Mouse (Mus musculus): ENCODE measurements around the gene Nfatc2ip. TPM values are rescaled to one million over a fixed set of nuclear protein-coding genes. Genes with fewer than 3 reads are reported as not detected.
"Not testable (repeated sequence)": the region's sequence is repeated elsewhere in the genome, so short reads cannot be mapped to it uniquely, and the experiment has no call there.

The Nfatc2ip gene
- polyA plus RNA-seq, 1 experiment from 2014 or later, result 4.0 TPM

- H3K4me3 ChIP-seq (replicated peaks; ENCODE audit: low read length), result no peak overlapping the region
- no peak overlapping the region for H3K27ac ChIP-seq
- H3K36me3 ChIP-seq (replicated peaks; ENCODE audit: control insufficient read depth, insufficient read depth), result no peaks in the 10 kb centered on the region
- H3K4me2 ChIP-seq (replicated peaks), result no peak overlapping the region
- no peak for DNase-seq (ENCODE audit: low spot score)
- 16% methylated on average over 8 of the region's 8 CpGs for WGBS
- H3K27me3 ChIP-seq (ENCODE audit: control insufficient read depth, insufficient read depth, low read length), result no peaks in the 10 kb centered on the region
- H3K9me3 ChIP-seq (ENCODE audit: control insufficient read depth, low read length), result no peaks in the 10 kb centered on the region
- ATAC-seq (ENCODE audit: low FRiP score), result no peak
- no peaks in the 10 kb centered on the region for H3K4me1 ChIP-seq (replicated peaks; ENCODE audit: control insufficient read depth, insufficient read depth, low read length)
- H3K9ac ChIP-seq, result no peak overlapping the region
Observed at GRCm38 (mm10) chr7:126417045-126417444, 20.5 kb upstream of the Nfatc2ip start.

- Histone ChIP-seq H3K4me3 (replicated peaks; ENCODE audit: low read length) (no peak overlapping the region), H3K36me3 (replicated peaks; ENCODE audit: control insufficient read depth, insufficient read depth) (no peaks in the 10 kb centered on the region), H3K4me1 (replicated peaks; ENCODE audit: control insufficient read depth, insufficient read depth, low read length) (no peaks in the 10 kb centered on the region), H3K4me2 (replicated peaks) (no peak overlapping the region), H3K9ac (no peak overlapping the region), H3K9me3 (ENCODE audit: control insufficient read depth, low read length) (no peaks in the 10 kb centered on the region), H3K27ac (no peak overlapping the region), H3K27me3 (ENCODE audit: control insufficient read depth, insufficient read depth, low read length) (no peaks in the 10 kb centered on the region)
- ATAC-seq (ENCODE audit: low FRiP score) (no peak), DNase-seq (ENCODE audit: low spot score) (no peak)
- 60% methylated on average over 2 of the region's 2 CpGs for WGBS
Observed at GRCm38 (mm10) chr7:126416615-126417014, 20.1 kb upstream of the Nfatc2ip start.

GRCm38 (mm10) chr7:126414725-126415124 is 18.2 kb upstream of the Nfatc2ip start, which contains the start of gene Cd19:
Gene Cd19 (minus strand): TSS chr7:126414889.
- no peak for DNase-seq (ENCODE audit: low spot score)
- no peak within 1 kb of the TSS for H3K27ac ChIP-seq
- no peaks in the 10 kb centered on the region for H3K4me1 ChIP-seq (replicated peaks; ENCODE audit: control insufficient read depth, insufficient read depth, low read length)
- H3K27me3 ChIP-seq (ENCODE audit: control insufficient read depth, insufficient read depth, low read length), result no peaks in the 10 kb centered on the region
- WGBS, result 90% methylated on average over 6 of the region's 6 CpGs
- H3K9ac ChIP-seq, result no peak within 1 kb of the TSS
- ATAC-seq (ENCODE audit: low FRiP score), result no peak
- no peaks in the 10 kb centered on the region for H3K36me3 ChIP-seq (replicated peaks; ENCODE audit: control insufficient read depth, insufficient read depth)
- H3K9me3 ChIP-seq (ENCODE audit: control insufficient read depth, low read length), result no peaks in the 10 kb centered on the region
- no peak within 1 kb of the TSS for H3K4me2 ChIP-seq (replicated peaks)
- no peak within 1 kb of the TSS for H3K4me3 ChIP-seq (replicated peaks; ENCODE audit: low read length)

GRCm38 (mm10) chr7:126411061-126411460 is 14.5 kb upstream of the Nfatc2ip start:
- WGBS, result 98% methylated on average over 4 of the region's 4 CpGs
- no peaks in the 10 kb centered on the region for H3K27me3 ChIP-seq (ENCODE audit: control insufficient read depth, insufficient read depth, low read length)
- H3K9ac ChIP-seq, result no peak overlapping the region
- no peak overlapping the region for H3K4me2 ChIP-seq (replicated peaks)
- no peak overlapping the region for H3K27ac ChIP-seq
- ATAC-seq (ENCODE audit: low FRiP score) (no peak), DNase-seq (ENCODE audit: low spot score) (no peak)
- H3K4me3 ChIP-seq (replicated peaks; ENCODE audit: low read length), result no peak overlapping the region
- no peaks in the 10 kb centered on the region for H3K9me3 ChIP-seq (ENCODE audit: control insufficient read depth, low read length)
- no peaks in the 10 kb centered on the region for H3K36me3 ChIP-seq (replicated peaks; ENCODE audit: control insufficient read depth, insufficient read depth)
- no peaks in the 10 kb centered on the region for H3K4me1 ChIP-seq (replicated peaks; ENCODE audit: control insufficient read depth, insufficient read depth, low read length)

GRCm38 (mm10) chr7:126408686-126409085 is 12.1 kb upstream of the Nfatc2ip start:
- H3K27ac ChIP-seq, result no peak overlapping the region
- H3K9me3 ChIP-seq (ENCODE audit: control insufficient read depth, low read length), result no peaks in the 10 kb centered on the region
- no peak for ATAC-seq (ENCODE audit: low FRiP score)
- H3K27me3 ChIP-seq (ENCODE audit: control insufficient read depth, insufficient read depth, low read length), result no peaks in the 10 kb centered on the region
- DNase-seq (ENCODE audit: low spot score), result no peak
- no peak overlapping the region for H3K4me3 ChIP-seq (replicated peaks; ENCODE audit: low read length)
- H3K9ac ChIP-seq, result no peak overlapping the region
- H3K4me2 ChIP-seq (replicated peaks), result no peak overlapping the region
- WGBS, result 87% methylated on average over 2 of the region's 2 CpGs
- H3K4me1 ChIP-seq (replicated peaks; ENCODE audit: control insufficient read depth, insufficient read depth, low read length), result no peaks in the 10 kb centered on the region
- no peaks in the 10 kb centered on the region for H3K36me3 ChIP-seq (replicated peaks; ENCODE audit: control insufficient read depth, insufficient read depth)

GRCm38 (mm10) chr7:126402518-126402917 is 6.0 kb upstream of the Nfatc2ip start:
- H3K9me3 ChIP-seq (ENCODE audit: control insufficient read depth, low read length); H3K9ac ChIP-seq; H3K4me3 ChIP-seq (replicated peaks; ENCODE audit: low read length); H3K36me3 ChIP-seq (replicated peaks; ENCODE audit: control insufficient read depth, insufficient read depth); H3K27me3 ChIP-seq (ENCODE audit: control insufficient read depth, insufficient read depth, low read length); ATAC-seq (ENCODE audit: low FRiP score); H3K4me2 ChIP-seq (replicated peaks); H3K4me1 ChIP-seq (replicated peaks; ENCODE audit: control insufficient read depth, insufficient read depth, low read length); DNase-seq (ENCODE audit: low spot score); H3K27ac ChIP-seq: not testable (repeated sequence)
- WGBS, result 75% methylated on average over 7 of the region's 8 CpGs

GRCm38 (mm10) chr7:126399548-126399947 is 3.0 kb upstream of the Nfatc2ip start:
- WGBS, result 8% methylated on average over 5 of the region's 5 CpGs
- Histone ChIP-seq H3K4me1 (replicated peaks; ENCODE audit: control insufficient read depth, insufficient read depth, low read length) (peaks cover 7% of the 10 kb centered on the region; the same call in 1 of the 2 replicates), H3K4me2 (replicated peaks) (no peak overlapping the region), H3K27me3 (ENCODE audit: control insufficient read depth, insufficient read depth, low read length) (no peaks in the 10 kb centered on the region), H3K27ac (no peak overlapping the region), H3K36me3 (replicated peaks; ENCODE audit: control insufficient read depth, insufficient read depth) (no peaks in the 10 kb centered on the region), H3K9me3 (ENCODE audit: control insufficient read depth, low read length) (no peaks in the 10 kb centered on the region), H3K9ac (no peak overlapping the region), H3K4me3 (replicated peaks; ENCODE audit: low read length) (no peak overlapping the region)
- no peak for ATAC-seq (ENCODE audit: low FRiP score)
- peak; percentile 83 for DNase-seq (ENCODE audit: low spot score)

GRCm38 (mm10) chr7:126397822-126398221 is 1.3 kb upstream of the Nfatc2ip start:
- no peaks in the 10 kb centered on the region for H3K27me3 ChIP-seq (ENCODE audit: control insufficient read depth, insufficient read depth, low read length)
- H3K4me3 ChIP-seq (replicated peaks; ENCODE audit: low read length), result no peak overlapping the region
- H3K27ac ChIP-seq, result no peak overlapping the region
- no peaks in the 10 kb centered on the region for H3K9me3 ChIP-seq (ENCODE audit: control insufficient read depth, low read length)
- peaks cover 7% of the 10 kb centered on the region; the same call in 1 of the 2 replicates for H3K4me1 ChIP-seq (replicated peaks; ENCODE audit: control insufficient read depth, insufficient read depth, low read length)
- no peak overlapping the region for H3K9ac ChIP-seq
- WGBS, result 96% methylated on average over 4 of the region's 4 CpGs
- H3K36me3 ChIP-seq (replicated peaks; ENCODE audit: control insufficient read depth, insufficient read depth), result no peaks in the 10 kb centered on the region
- no peak overlapping the region for H3K4me2 ChIP-seq (replicated peaks)
- DNase-seq (ENCODE audit: low spot score), result no peak
- ATAC-seq (ENCODE audit: low FRiP score), result no peak

- no peaks in the 10 kb centered on the region for H3K36me3 ChIP-seq (replicated peaks; ENCODE audit: control insufficient read depth, insufficient read depth)
Observed at GRCm38 (mm10) chr7:126397221-126397620, 684 bp upstream of the Nfatc2ip start.

More at GRCm38 (mm10) chr7:126397221-126397620, 684 bp upstream of the Nfatc2ip start:
- Histone ChIP-seq H3K9ac (no peak overlapping the region), H3K27me3 (ENCODE audit: control insufficient read depth, insufficient read depth, low read length) (no peaks in the 10 kb centered on the region), H3K9me3 (ENCODE audit: control insufficient read depth, low read length) (no peaks in the 10 kb centered on the region), H3K27ac (no peak overlapping the region), H3K4me1 (replicated peaks; ENCODE audit: control insufficient read depth, insufficient read depth, low read length) (peaks cover 7% of the 10 kb centered on the region; the same call in 1 of the 2 replicates), H3K4me3 (replicated peaks; ENCODE audit: low read length) (no peak overlapping the region), H3K4me2 (replicated peaks) (peak overlapping the region; percentile 38)
- ATAC-seq (ENCODE audit: low FRiP score) (no peak), DNase-seq (ENCODE audit: low spot score) (no peak)
- 58% methylated on average over 6 of the region's 6 CpGs for WGBS

Data from hindbrain, embryonic 14.5 days (tissue).